Mouse (Mus musculus) intestine, postnatal 0 days (tissue): ENCODE measurements at regions not wholly inside any gene's neighbourhood (a gene's known extent, or its start where the extent isn't known, plus 50 kb on each side); places are given as distances from the start of the nearest gene placed in this dataset.
A peak's percentile ranks its signal among the peaks of the same experiment; 100 is the strongest.

ENCODE experiments used
- ATAC-seq: fragments of 200-750 bp; cut with Nextera tagmentation; 2 replicates; pipeline ENCODE4 v1.8.0; 2017; ENCODE audit warnings: mild to moderate bottlenecking, moderate TSS enrichment, moderate library complexity
- H3K27ac ChIP-seq: fragments of 300-500 bp; sonication (generic); 2 replicates; pipeline ENCODE4 v1.5.1; 2014; ENCODE audit warnings: mild to moderate bottlenecking, low read depth, low read length, moderate library complexity
- H3K27me3 ChIP-seq: fragments of 300-500 bp; sonication (generic); replicated peaks from 2 replicates; pipeline ENCODE4 v1.6.1; 2014; ENCODE audit warnings: low read length, mixed read lengths; ENCODE audit not compliant: control insufficient read depth, insufficient read depth
- H3K36me3 ChIP-seq: fragments of 300-500 bp; sonication (generic); 2 replicates; pipeline ENCODE4 v1.6.1; 2014; ENCODE audit warnings: mild to moderate bottlenecking, moderate library complexity; ENCODE audit not compliant: control insufficient read depth, insufficient read depth
- H3K4me1 ChIP-seq: fragments of 300-500 bp; sonication (generic); replicated peaks from 2 replicates; pipeline ENCODE4 v1.6.1; 2014; ENCODE audit warnings: antibody characterized with exemption, low read length, mixed read lengths; ENCODE audit not compliant: control insufficient read depth, insufficient read depth
- H3K4me2 ChIP-seq: fragments of 300-500 bp; sonication (generic); replicated peaks from 2 replicates; pipeline ENCODE4 v1.6.1; 2014; ENCODE audit warnings: low read depth, mild to moderate bottlenecking, moderate library complexity
- H3K4me3 ChIP-seq: fragments of 300-500 bp; sonication (generic); 2 replicates; pipeline ENCODE4 v1.5.1; 2014; ENCODE audit warnings: low read depth, low read length
- H3K9ac ChIP-seq: fragments of 300-500 bp; sonication (generic); 2 replicates; pipeline ENCODE4 v1.6.1; 2014; ENCODE audit warnings: mild to moderate bottlenecking, low read depth, low read length
- H3K9me3 ChIP-seq: fragments of 300-500 bp; sonication (generic); 2 replicates; pipeline ENCODE4 v1.6.1; 2016; ENCODE audit warnings: mixed run types; ENCODE audit not compliant: control insufficient read depth
- CTCF ChIP-seq: sonication (generic); IDR thresholded peaks from 2 replicates; pipeline ENCODE4 v1.5.1; 2016; ENCODE audit warnings: low read depth, mild to moderate bottlenecking, control low read depth, antibody characterized with exemption, moderate library complexity
- WGBS: fragments of 180-500 bp; shearing (Covaris S2); extraction: QIAGEN DNeasy Blood & Tissue Kit; methylation state at CpG from one replicate; pipeline ENCODE4 v1.1.7; 2014; 5-methylcytosine and 5-hydroxymethylcytosine counted together

- Histone ChIP-seq H3K4me1 (no peaks in the 10 kb centered on the region), H3K9me3 (no peaks in the 10 kb centered on the region), H3K9ac (no peak overlapping the region), H3K4me2 (no peak overlapping the region), H3K36me3 (no peaks in the 10 kb centered on the region), H3K27me3 (no peaks in the 10 kb centered on the region), H3K27ac (no peak overlapping the region), H3K4me3 (no peak overlapping the region)
- peak; percentile 71 for TF ChIP-seq CTCF
- 8% methylated on average over 2 of the region's 2 CpGs for WGBS
- ATAC-seq: no peak
Measured at GRCm38 (mm10) chr14:97331388-97331787, 812.5 kb upstream of the Klhl1 start.

GRCm38 (mm10) chr14:97329979-97330378 lies 811.1 kb upstream of the Klhl1 start:
- no peak for TF ChIP-seq CTCF
- Histone ChIP-seq H3K4me1 (no peaks in the 10 kb centered on the region), H3K4me2 (no peak overlapping the region), H3K9me3 (no peaks in the 10 kb centered on the region), H3K27me3 (no peaks in the 10 kb centered on the region), H3K27ac (no peak overlapping the region), H3K36me3 (no peaks in the 10 kb centered on the region), H3K9ac (no peak overlapping the region), H3K4me3 (no peak overlapping the region)
- WGBS: 80% methylated on average over 3 of the region's 3 CpGs
- no peak for ATAC-seq

GRCm38 (mm10) chr14:97293109-97293508 lies 774.2 kb upstream of the Klhl1 start:
- Histone ChIP-seq H3K4me2 (no peak overlapping the region), H3K9me3 (no peaks in the 10 kb centered on the region), H3K27ac (no peak overlapping the region), H3K4me3 (no peak overlapping the region), H3K36me3 (no peaks in the 10 kb centered on the region), H3K4me1 (no peaks in the 10 kb centered on the region), H3K9ac (no peak overlapping the region), H3K27me3 (no peaks in the 10 kb centered on the region)
- TF ChIP-seq CTCF: no peak
- WGBS: 76% methylated on average over 4 of the region's 4 CpGs
- ATAC-seq: no peak

GRCm38 (mm10) chr14:97287447-97287846 lies 768.5 kb upstream of the Klhl1 start:
- no peaks in the 10 kb centered on the region for H3K36me3 ChIP-seq
- no peak overlapping the region for H3K27ac ChIP-seq
- H3K9me3 ChIP-seq: no peaks in the 10 kb centered on the region
- no peak overlapping the region for H3K9ac ChIP-seq
- H3K27me3 ChIP-seq: no peaks in the 10 kb centered on the region
- ATAC-seq: no peak
- no peak overlapping the region for H3K4me3 ChIP-seq
- no peak for TF ChIP-seq CTCF
- H3K4me1 ChIP-seq: no peaks in the 10 kb centered on the region
- no peak overlapping the region for H3K4me2 ChIP-seq

GRCm38 (mm10) chr14:97258461-97258860 lies 739.6 kb upstream of the Klhl1 start:
- Histone ChIP-seq H3K4me3 (no peak overlapping the region), H3K36me3 (no peaks in the 10 kb centered on the region), H3K4me2 (no peak overlapping the region), H3K27me3 (no peaks in the 10 kb centered on the region), H3K4me1 (no peaks in the 10 kb centered on the region), H3K9ac (no peak overlapping the region), H3K27ac (no peak overlapping the region), H3K9me3 (no peaks in the 10 kb centered on the region)
- WGBS: 46% methylated on average over 3 of the region's 3 CpGs
- TF ChIP-seq CTCF: no peak
- ATAC-seq: no peak
